Mouse (Mus musculus) liver, postnatal 0 days (tissue): Measurements from ENCODE around the gene Rwdd2a.

Experiments used
- CTCF ChIP-seq: sonication (generic); IDR thresholded peaks from 2 replicates; pipeline ENCODE4 v1.5.1; 2016; ENCODE audit warnings: antibody characterized with exemption, low read depth
- EP300 ChIP-seq: IDR thresholded peaks from 2 replicates; pipeline ENCODE4 v1.6.1; 2016; ENCODE audit warnings: antibody characterized with exemption, low read depth, mild to moderate bottlenecking

DNA sequence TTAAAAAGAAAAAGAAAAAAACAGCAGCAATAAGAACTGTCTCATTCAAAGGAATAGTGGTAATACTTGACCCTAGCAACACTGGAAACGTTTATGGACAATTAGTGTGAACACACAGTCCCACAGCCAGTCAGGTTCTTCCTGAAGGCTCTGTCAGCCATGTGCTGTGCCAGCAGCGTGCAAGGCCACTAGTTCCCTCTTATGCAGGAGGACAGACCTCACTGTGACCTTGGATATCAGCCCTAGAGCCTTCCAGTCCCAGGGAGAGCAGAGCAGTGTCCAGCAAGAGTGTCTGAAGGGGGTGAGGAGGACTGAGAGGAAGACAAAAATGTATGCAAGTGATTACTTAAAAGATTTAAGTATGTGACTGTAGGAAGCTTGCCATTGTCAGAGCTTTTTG is 46.2 kb upstream of the Rwdd2a start:
- no peak for TF ChIP-seq CTCF
- no peak for TF ChIP-seq EP300
